Mouse (Mus musculus) small intestine, adult 2 months (tissue): ENCODE results near the gene Arl10. TPM values are rescaled to one million over a fixed set of nuclear protein-coding genes. Genes with fewer than 3 reads are reported as not detected.

Experiments
- H3K27ac ChIP-seq: fragments of 200-500 bp; 2 replicates; pipeline ENCODE4 v1.5.1; 2012; ENCODE audit warnings: low read depth, low read length, control low read depth, inconsistent platforms; ENCODE audit not compliant: insufficient read depth
- H3K27me3 ChIP-seq: fragments of 200-500 bp; 2 replicates; pipeline ENCODE4 v1.6.1; 2012; ENCODE audit warnings: mild to moderate bottlenecking, moderate library complexity, low read length, inconsistent platforms; ENCODE audit not compliant: control insufficient read depth, insufficient read depth
- H3K36me3 ChIP-seq: fragments of 200-500 bp; 2 replicates; pipeline ENCODE4 v1.6.1; 2012; ENCODE audit warnings: mild to moderate bottlenecking, low read length, control low read depth, inconsistent platforms; ENCODE audit not compliant: control insufficient read depth, insufficient read depth
- H3K4me1 ChIP-seq: fragments of 200-500 bp; 2 replicates; pipeline ENCODE4 v1.6.1; 2012; ENCODE audit warnings: low read length, inconsistent platforms, mixed read lengths; ENCODE audit not compliant: control insufficient read depth, insufficient read depth, insufficient read length
- H3K4me3 ChIP-seq: fragments of 200-500 bp; 2 replicates; pipeline ENCODE4 v1.5.1; 2012; ENCODE audit warnings: low read depth, mild to moderate bottlenecking, control low read depth, inconsistent platforms, low read length, moderate library complexity
- CTCF ChIP-seq: fragments of 200-500 bp; IDR thresholded peaks from 2 replicates; pipeline ENCODE4 v1.5.1; 2012; ENCODE audit warnings: low read depth, mild to moderate bottlenecking, control low read depth, inconsistent platforms, low read length, moderate library complexity, mixed read lengths; ENCODE audit not compliant: insufficient replicate concordance, insufficient read length; ENCODE audit errors: extremely low read depth
- POLR2A ChIP-seq: fragments of 200-500 bp; IDR thresholded peaks from 2 replicates; pipeline ENCODE4 v1.6.1; 2012; ENCODE audit warnings: low read depth, mild to moderate bottlenecking, control low read depth, inconsistent platforms, low read length, moderate library complexity
- WGBS: fragments of 180-500 bp; shearing (Covaris S2); methylation state at CpG from one replicate; pipeline ENCODE4 v1.1.7; 2018; 5-methylcytosine and 5-hydroxymethylcytosine counted together
- polyA plus RNA-seq: library from polyadenylated mRNA; depleted of rRNA; stranded (reverse); fragments of >200 nt; gene quantifications from 2 replicates; pipeline ENCODE4 v1.2.3, GENCODE M21; 2012

The Arl10 gene
- polyA plus RNA-seq, 1 experiment, result 11.4 TPM

DNA sequence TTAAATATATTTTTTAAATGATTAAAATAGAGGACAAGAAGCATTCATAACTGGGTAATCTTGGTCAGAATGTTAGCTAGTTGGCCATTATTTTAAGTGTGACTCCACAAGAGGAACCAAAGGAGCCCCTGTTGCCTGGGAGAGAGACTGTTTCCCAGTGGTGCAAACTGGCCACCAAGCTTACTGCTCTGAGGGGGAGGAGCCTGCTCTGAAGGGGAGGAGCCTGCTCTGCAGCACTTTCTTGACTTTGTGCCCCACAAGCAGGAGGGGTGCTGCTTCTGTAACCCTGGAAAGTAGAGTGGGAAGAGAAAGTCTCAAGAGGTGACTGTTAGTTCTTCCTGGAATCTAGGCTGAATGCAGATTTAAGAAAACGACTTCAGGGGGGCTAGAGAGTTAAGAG, 5.5 kb upstream of the Arl10 start:
- H3K27me3 ChIP-seq, result no peaks in the 10 kb centered on the region
- no peak overlapping the region for H3K27ac ChIP-seq
- no peak overlapping the region for H3K4me3 ChIP-seq
- H3K4me1 ChIP-seq, result peaks cover 8% of the 10 kb centered on the region; the same call in 1 of the 2 replicates
- TF ChIP-seq POLR2A, result no peak
- TF ChIP-seq CTCF, result no peak
- H3K36me3 ChIP-seq, result no peaks in the 10 kb centered on the region
- WGBS, result 49% methylated on average over 1 of the region's 1 CpGs

DNA sequence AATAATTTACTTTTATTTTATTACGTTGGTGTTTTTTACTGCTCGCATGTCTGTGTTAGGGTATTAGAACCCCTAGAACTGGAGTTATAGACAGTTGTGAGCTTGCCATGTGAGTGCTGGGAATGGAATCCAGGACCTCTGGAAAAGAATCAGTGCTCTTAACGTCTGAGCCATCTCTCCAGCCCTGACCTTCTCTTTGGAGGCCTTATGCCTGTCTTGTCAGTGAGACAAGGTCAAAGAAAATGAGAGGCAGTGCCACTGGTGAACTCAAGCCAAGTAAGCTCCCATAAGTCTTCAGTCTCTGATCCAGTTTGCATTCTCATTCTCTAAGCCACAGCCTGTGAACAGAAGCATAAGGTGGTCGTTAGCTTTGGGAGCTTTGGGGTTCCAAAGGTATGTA, 4.1 kb upstream of the Arl10 start:
- peaks cover 9% of the 10 kb centered on the region for H3K4me1 ChIP-seq
- H3K27me3 ChIP-seq, result no peaks in the 10 kb centered on the region
- 79% methylated on average over 4 of the region's 4 CpGs for WGBS
- H3K36me3 ChIP-seq, result no peaks in the 10 kb centered on the region
- TF ChIP-seq CTCF (no peak), POLR2A (no peak)
- no peak overlapping the region for H3K4me3 ChIP-seq
- H3K27ac ChIP-seq, result no peak overlapping the region

DNA sequence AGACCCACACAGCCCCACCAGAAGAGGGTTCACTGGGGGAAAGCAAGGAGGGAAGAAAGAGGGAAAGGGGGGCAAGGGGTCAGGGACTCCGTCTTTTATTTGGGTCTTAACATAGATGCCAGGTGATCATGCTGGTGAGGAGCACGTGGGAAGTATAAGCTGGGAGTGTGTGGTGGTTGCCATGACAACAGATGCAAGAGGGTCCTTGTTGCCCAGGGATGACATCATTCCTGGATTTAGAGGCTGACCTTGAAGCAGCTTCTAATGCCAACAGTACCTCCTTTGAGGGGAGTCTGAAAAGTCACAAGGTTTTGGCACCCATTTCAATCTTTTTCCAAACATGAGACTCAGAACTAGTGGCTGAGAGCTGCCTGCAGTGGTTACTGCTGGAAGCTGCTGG, 3.2 kb upstream of the Arl10 start:
- H3K27me3 ChIP-seq, result no peaks in the 10 kb centered on the region
- TF ChIP-seq POLR2A (no peak), CTCF (no peak)
- no peak overlapping the region for H3K4me3 ChIP-seq
- 63% methylated on average over 2 of the region's 2 CpGs for WGBS
- peaks cover 7% of the 10 kb centered on the region for H3K4me1 ChIP-seq
- H3K36me3 ChIP-seq, result no peaks in the 10 kb centered on the region
- no peak overlapping the region for H3K27ac ChIP-seq

DNA sequence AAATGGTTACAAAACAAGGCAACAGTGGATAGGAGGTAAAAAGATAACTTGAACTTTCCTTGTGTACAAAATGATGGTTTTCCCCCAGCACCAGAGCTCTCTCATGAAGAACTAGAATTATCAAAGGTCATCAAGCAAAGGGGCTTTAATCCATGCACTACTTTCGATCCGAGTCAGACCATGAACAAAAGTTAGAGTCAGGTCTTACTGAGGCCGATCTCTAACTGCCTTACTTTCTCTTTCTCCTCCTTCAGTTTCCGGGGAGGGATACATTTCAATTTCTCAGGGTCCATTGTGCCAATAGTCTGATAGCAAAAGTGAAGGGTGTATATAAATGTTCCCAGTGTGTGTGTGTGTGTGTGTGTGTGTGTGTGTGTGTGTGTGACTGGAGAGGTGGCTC, 2.2 kb upstream of the Arl10 start:
- peaks cover 7% of the 10 kb centered on the region for H3K4me1 ChIP-seq
- no peaks in the 10 kb centered on the region for H3K27me3 ChIP-seq
- TF ChIP-seq CTCF (no peak), POLR2A (no peak)
- no peaks in the 10 kb centered on the region for H3K36me3 ChIP-seq
- H3K4me3 ChIP-seq, result no peak overlapping the region
- 77% methylated on average over 4 of the region's 4 CpGs for WGBS
- no peak overlapping the region for H3K27ac ChIP-seq

- no peak for TF ChIP-seq POLR2A
- TF ChIP-seq CTCF, result no peak
- Histone ChIP-seq H3K4me3 (peak overlapping the region; percentile 72), H3K27ac (peak overlapping the region; percentile 48), H3K4me1 (peaks cover 7% of the 10 kb centered on the region), H3K27me3 (no peaks in the 10 kb centered on the region), H3K36me3 (peaks cover 2% of the 10 kb centered on the region; the same call in 1 of the 2 replicates)
- WGBS, result 4% methylated on average over 19 of the region's 19 CpGs
Measured at GRCm38 (mm10) chr13:54575489-54575888, 674 bp downstream of the Arl10 start.

GRCm38 (mm10) chr13:54577652-54578507, 3.1 kb downstream of the Arl10 start:
- WGBS, result 86% methylated on average over 21 of the region's 21 CpGs
- peak overlapping the region; percentile 6; the same call in 1 of the 2 replicates for H3K27ac ChIP-seq
- H3K27me3 ChIP-seq, result no peaks in the 10 kb centered on the region
- H3K36me3 ChIP-seq, result peaks cover 5% of the 10 kb centered on the region; the same call in 1 of the 2 replicates
- H3K4me1 ChIP-seq, result peaks cover 15% of the 10 kb centered on the region
- TF ChIP-seq CTCF (no peak), POLR2A (no peak)
- no peak overlapping the region for H3K4me3 ChIP-seq

DNA sequence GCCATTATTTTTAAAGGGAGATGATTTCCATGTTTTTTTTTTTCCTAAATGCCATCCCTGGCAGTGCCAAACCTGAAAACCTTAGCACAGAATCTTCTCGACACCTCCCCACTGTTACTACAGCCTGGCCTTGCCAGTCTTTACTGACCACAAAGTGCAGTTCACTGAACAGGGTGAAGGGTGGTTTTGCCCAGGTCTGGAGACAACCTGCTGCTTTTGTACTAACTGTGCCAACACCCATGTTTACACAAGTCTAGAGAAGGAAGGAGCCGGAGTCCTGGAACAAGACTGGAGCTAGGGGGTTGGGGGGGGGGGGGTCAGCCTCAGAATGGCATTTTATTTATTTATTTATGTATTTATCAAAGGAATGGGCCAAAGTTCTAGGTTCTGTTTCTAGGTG, 6.6 kb downstream of the Arl10 start:
- Histone ChIP-seq H3K27ac (no peak overlapping the region), H3K4me3 (no peak overlapping the region), H3K36me3 (peaks cover 19% of the 10 kb centered on the region), H3K27me3 (no peaks in the 10 kb centered on the region), H3K4me1 (peaks cover 10% of the 10 kb centered on the region; the same call in 1 of the 2 replicates)
- WGBS, result 33% methylated on average over 2 of the region's 2 CpGs
- TF ChIP-seq CTCF (no peak), POLR2A (no peak)
